Mouse (Mus musculus) common myeloid progenitor, adult 5-6 weeks (primary cell): ENCODE results near the gene Apol6. TPM values are rescaled to one million over a fixed set of nuclear protein-coding genes. Genes with fewer than 3 reads are reported as not detected.
"Not testable (repeated sequence)": the region's sequence is repeated elsewhere in the genome, so short reads cannot be mapped to it uniquely, and the experiment has no call there.

Experiments used
- ATAC-seq: replicated peaks from 2 replicates; pipeline ENCODE4 v1.8.0; 2016; ENCODE audit warnings: low read depth, mild to moderate bottlenecking, moderate TSS enrichment, inconsistent platforms; ENCODE audit not compliant: poor library complexity, severe bottlenecking
- total RNA-seq: library from RNA; stranded (forward); fragments of 200-1000, 187-1606 nt; gene quantifications from 2 replicates; pipeline ENCODE4 v1.2.3, GENCODE M21; 2017

Gene Apol6
- total RNA-seq, 1 experiment from 2014 or later: not detected

- peak; percentile 56; the same call in 1 of the 2 replicates for ATAC-seq
Observed at GRCm38 (mm10) chr15:77029331-77029991, 15.1 kb upstream of the Apol6 start.

DNA sequence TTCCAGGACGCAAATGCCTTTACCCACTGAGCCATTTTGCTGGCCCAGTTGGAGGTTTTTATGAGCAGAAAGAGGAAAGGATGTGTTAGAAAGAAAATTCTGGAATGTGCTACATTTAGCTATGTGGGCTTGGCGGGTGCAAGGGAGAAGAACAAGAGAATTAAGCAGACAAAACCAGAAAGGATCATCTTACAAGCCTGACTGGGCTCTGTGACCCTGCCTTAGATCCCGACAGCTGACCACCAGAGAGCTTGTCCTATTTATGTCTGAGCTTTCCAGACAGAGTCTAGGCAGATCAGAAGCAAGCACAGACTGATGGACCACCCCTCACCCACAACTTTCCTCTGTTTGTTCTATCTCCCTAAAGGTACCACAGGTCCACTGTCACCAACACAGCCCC, 13.3 kb upstream of the Apol6 start:
- no peak for ATAC-seq

GRCm38 (mm10) chr15:77034526-77034925, 10.0 kb upstream of the Apol6 start:
- no peak for ATAC-seq

GRCm38 (mm10) chr15:77035643-77036042, 8.9 kb upstream of the Apol6 start:
- no peak for ATAC-seq

GRCm38 (mm10) chr15:77036320-77036988, 8.1 kb upstream of the Apol6 start:
- ATAC-seq: no peak

DNA sequence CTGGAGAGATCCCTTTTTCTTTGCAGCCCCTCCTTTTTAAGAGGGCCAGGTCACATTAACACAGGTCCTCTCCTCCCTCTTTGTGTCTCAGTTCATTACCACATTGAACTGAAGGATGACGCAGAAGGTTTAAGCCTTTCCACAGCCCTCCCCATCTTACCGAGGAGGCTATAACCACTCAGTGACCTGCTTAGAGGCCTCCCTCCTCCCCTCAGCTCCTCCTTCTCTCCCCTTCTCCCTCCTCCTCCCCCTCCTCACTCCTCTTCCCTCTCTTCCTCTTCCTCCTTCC, 7.6 kb upstream of the Apol6 start:
- no peak for ATAC-seq

GRCm38 (mm10) chr15:77037278-77038161, 7.0 kb upstream of the Apol6 start:
- ATAC-seq: no peak

DNA sequence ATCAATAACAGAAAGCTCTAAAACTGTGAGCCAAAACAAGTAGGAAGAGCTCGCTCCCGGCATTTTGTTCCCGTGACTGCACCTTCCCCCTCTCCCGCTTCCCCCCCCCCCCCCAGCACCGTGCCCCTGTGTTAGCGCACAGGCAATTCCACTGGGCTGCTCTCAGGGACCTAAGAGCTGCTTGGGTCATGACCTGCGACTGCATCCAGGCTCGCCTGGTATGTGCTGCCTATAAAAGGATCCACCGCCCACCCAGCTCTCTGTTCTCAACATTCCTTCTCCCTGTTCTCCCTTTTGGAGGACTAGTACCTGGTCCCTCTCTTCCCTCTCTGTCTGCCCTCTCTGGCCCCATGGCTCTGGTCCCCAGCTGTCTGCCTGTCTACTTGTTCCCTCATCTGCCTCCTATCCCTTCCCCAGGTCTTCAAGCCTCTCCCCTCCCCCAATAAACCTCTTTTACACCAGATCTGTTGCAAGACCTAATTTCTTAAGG, 5.3 kb upstream of the Apol6 start:
- no peak for ATAC-seq

DNA sequence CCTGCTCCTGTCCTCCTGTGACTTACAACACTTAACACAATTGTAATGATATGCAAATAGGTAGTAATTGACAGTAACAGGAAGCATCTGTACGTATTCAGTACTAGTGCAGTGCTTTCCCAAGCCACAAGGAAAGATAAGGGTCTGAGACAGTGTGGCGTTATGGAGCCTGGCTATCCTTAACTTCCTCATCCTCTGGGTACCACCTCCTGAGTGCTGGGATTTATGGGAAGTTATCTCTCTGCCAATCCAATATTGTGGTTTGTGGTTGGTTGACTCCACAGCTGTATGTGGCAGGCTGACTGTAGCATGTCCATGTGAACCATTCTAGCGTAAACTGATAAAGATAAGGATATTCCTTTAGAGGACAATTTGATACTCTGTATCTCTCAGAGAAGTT, 3.7 kb upstream of the Apol6 start:
- ATAC-seq: peak; percentile 71

- ATAC-seq: no peak
Observed at GRCm38 (mm10) chr15:77045609-77046008, 1.1 kb downstream of the Apol6 start.

DNA sequence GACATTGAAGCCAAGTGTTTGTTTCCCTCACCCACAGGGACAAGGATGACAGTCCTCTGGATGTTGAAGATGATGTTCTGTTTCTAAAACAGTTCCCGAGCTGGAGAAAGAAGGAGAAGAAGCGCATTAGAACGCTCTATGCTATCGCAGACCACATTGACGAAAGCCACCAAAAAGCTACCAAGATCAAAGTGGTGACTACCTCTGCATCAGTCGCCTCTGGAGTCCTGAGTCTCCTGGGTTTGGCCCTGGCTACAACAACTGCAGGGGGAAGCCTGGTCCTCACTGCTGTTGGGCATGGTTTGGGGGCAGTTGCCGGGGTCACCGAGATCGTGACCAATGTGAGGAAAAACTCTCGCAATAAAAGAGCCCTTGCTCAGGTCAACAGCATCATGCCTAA, 6.0 kb downstream of the Apol6 start, which contains the start of gene Mb:
Gene Mb (minus strand): TSS at position 101 of the 400 bp plus-strand sequence.
- ATAC-seq: no peak

GRCm38 (mm10) chr15:77052176-77052575, 7.6 kb downstream of the Apol6 start:
- ATAC-seq: no peak

GRCm38 (mm10) chr15:77053021-77053420, 8.5 kb downstream of the Apol6 start:
- no peak for ATAC-seq

- ATAC-seq: no peak
Observed at GRCm38 (mm10) chr15:77054611-77055175, 10.2 kb downstream of the Apol6 start.

GRCm38 (mm10) chr15:77056001-77056790, 11.7 kb downstream of the Apol6 start:
- ATAC-seq: no peak

DNA sequence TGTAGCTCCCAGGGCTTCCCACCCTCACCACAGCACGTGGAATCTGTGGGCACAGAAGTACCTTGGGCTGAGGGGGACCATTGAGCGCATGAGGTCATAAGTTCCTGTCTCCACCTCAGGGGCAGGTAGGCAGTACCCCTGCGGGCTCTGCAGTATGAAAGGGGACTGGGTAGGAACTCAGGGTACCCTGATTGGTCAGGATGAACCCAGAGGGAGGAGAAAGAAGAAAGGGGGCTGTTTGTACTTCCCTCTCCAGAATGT, 12.2 kb downstream of the Apol6 start:
- ATAC-seq: no peak

DNA sequence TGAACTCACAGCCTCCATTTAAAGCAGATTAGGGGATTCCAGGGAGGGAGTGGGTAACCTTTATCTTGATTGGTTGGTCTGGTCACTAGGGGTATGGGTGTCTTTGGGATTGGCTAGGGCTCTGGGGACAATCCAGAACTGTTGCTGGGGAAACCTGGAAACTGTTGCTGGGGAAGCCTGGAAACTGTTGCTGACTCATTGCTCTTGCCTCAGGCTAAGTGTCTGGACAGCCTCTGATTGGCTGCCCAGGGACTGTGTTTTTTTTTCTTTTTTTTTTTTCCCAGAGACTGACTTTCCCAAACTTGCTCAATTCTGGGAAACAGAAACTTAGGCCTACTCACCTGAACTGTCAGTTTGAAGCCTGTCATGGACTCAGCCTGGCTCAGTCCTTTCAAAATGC, 14.0 kb downstream of the Apol6 start:
- no peak for ATAC-seq

DNA sequence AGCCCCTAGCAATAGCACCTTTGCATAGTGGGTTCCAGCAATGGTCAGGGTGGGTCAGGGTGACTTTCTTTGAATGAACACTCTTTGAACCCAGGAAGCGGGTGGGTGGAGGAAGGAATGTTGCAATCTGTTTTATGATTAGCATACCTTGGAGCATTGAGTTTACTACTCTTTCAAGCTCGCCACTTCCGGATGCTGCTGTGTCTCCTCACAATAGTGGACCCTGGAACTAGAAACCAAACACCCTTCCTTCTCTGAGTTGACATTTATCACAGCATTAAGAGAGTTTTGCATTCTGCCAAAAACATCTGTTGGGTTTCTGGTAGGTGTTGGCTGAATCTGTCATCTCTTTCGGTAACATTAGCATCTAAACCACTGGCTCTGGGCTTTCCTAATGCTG, 14.9 kb downstream of the Apol6 start:
- ATAC-seq: not testable (repeated sequence)

DNA sequence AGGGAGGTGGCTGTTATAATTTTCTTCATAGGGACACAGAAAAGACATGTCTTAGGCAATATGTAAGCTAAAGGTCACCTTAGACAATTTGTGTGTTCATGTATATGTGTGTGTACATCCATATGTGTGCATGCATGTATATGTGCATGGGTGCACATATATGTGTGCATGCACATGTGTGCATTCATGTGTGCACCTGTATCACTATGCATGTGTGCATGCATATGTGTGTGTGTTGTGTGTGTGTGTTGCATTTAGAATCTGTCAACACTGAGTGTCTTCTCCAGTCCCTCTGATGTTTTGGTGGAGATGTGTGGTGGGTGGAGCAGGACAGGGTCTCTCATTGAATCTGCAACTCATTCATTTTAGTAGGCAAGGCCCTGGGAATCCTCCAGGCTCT, 18.2 kb downstream of the Apol6 start:
- no peak for ATAC-seq

DNA sequence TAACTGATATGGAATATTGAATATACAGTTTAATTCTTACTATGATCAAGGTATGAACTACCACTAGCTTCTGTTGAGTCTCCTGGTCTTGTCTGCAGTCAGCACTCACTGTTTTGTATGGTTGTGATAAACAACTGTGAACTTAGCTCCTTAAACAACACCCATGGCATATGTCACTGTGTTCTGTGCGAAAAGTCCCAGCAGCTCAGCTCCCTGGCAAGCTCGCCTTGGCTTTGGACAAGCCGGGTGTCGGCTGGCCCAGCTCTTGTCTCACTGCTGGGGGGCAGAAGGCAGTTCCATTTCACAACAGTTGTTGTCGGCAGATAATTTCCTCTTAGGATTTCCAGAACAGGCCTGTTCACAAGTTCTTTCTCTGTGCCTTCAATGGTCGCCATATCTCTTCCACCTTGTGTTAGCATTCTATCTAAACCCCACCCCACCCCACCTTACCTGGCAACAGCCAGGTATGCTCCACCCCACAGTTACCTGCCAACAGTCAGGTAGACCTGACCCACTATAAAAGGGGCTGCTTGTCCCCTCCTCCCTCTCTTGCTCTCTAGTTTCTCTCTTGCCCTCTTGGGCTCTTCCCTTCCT, 20.8 kb downstream of the Apol6 start:
- ATAC-seq: no peak
